Mouse (Mus musculus) cerebellum, postnatal 36 days (tissue): ENCODE results near the gene Cecr2.
A peak's percentile ranks its signal among the peaks of the same experiment; 100 is the strongest.

Experiments
- DNase-seq, 2 experiments: peaks; one replicate each; pipeline ENCODE4 v3.0.0; 2021 to 2022; ENCODE audit warnings: mixed read lengths in 2 of 2

Cecr2 gene

GRCm38 (mm10) chr6:120667911-120668310, 1.7 kb downstream of the Cecr2 start:
- no peak for DNase-seq

DNA sequence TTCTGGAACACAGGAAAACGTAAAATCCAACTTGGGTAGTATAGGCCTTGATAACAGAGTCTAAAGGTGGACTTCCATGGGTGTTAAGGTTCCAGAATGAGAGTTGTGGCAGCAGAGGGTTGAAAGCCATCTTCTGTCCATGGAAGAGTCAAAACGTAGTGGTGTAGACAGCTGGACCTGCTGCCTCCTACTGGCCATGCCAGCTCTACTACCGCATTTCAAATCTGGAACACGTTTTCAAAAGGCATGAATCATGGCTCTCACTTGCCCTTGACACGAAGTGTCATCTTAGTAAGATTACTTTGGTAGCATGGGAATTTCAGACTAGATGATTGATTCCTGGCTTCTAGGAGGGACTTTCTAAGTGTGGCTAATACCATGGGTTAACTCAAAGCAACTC, 8.0 kb downstream of the Cecr2 start:
- no peak for DNase-seq

GRCm38 (mm10) chr6:120674881-120675280, 8.7 kb downstream of the Cecr2 start:
- DNase-seq = no peak

DNA sequence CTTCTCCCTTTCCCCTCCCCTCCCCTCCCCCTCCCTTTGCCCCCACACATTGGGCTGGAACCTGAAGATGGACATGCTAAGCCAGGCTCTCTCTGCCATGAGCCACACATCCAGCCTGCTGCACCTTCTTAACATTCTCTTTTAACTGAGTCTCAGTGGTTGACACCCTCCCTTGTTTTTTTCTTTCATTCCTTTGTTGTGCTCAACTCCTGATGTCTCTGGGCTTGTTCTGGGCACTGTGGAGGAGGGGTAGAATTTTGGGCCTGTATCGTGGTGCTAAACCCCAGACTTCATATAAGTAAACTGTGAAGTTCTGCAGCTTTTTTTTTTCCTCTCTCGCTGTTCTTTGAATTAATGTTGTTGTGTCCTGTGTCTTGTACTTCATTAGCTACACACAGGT, 9.8 kb downstream of the Cecr2 start:
- DNase-seq = no peak

- DNase-seq = no peak
Measured at GRCm38 (mm10) chr6:120683351-120683750, 17.2 kb downstream of the Cecr2 start.

- DNase-seq = no peak
Measured at GRCm38 (mm10) chr6:120684750-120685149, 18.6 kb downstream of the Cecr2 start.

- DNase-seq = peak in 1 of 2 experiments; percentile 10
Measured at GRCm38 (mm10) chr6:120686872-120687650, 20.9 kb downstream of the Cecr2 start.

GRCm38 (mm10) chr6:120700221-120700620, 34.1 kb downstream of the Cecr2 start:
- DNase-seq = no peak

- peak; percentile 9 to 23 for DNase-seq
Measured at GRCm38 (mm10) chr6:120704376-120704775, 38.2 kb downstream of the Cecr2 start.

DNA sequence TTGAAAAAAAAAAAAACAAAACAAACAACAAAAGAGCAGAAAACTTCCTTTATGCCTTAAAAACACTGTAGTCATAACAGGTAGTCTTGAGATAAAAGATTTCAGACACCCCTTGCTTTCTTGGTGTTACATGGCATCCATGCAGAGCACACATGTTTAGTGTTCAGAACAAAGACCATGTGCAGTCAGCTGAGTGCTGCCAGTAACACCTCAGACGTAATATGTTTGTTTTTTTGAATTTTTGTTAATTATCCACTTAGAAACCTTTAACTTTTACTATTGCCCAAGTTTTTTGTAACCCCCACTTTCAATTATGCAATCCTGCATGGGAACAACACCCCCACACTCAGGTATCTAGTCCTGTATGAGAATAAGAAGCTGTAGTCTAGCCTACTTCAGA, 42.6 kb downstream of the Cecr2 start:
- DNase-seq = no peak

- no peak for DNase-seq
Measured at GRCm38 (mm10) chr6:120714806-120715205, 48.6 kb downstream of the Cecr2 start.

DNA sequence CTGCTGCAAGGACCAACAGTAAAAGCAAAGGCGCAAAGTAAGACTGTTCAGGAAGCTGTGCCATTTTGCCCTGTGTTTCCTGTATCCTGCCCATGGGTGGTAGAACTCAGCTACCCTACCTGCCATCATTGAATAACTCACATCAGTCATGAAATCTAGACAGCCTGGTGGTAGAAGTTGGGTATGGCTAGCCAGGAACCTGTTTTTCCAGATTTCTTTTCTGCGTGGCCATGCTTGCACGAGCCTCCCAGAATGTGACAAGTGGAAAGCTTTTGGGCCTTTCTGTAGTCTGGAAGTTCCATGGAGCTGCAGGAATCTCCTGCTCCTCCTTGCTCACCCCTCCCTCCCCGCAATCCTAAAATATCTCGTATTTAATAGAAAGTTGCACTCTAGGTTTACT, 49.1 kb downstream of the Cecr2 start:
- no peak for DNase-seq

DNA sequence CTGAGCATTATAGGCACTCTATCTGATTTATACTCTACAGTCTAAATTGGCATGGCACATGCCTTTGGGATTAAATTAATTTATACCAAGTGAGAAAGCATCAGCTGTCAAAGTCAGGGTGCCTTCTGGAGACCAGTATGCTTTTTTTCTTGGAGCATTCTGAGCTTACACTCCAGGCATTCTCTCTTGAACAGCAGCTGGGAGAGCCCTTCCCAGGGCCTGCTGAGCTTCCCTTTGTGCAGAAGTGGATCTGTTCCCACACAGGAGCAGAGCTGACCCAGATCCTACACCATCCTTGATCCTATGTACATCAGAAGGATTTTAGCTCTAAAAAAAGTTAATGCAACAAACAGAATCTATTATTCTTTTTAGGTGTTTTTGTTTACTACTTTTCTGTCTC, 49.7 kb downstream of the Cecr2 start:
- peak; percentile 12 to 14 for DNase-seq

- no peak for DNase-seq
Measured at GRCm38 (mm10) chr6:120716531-120716984, 50.4 kb downstream of the Cecr2 start.

DNA sequence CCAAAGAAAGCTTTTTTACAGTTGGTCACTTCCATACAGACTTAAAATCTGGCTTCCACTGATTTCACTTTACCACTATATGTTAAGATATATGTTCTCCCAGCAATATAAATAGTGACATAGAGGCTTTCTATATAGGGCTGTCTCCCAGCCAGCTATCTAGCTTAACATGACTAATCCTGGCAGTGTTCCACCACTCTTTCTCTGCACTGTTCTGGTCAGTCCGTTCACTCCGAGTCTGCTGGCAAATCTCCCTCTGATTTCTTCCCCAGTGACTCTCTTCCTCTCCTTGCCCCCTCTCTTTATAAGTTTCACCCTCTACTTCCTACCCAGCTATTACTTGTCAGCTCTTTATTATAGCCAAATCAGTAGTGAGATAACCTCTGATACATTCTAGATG, 59.8 kb downstream of the Cecr2 start:
- no peak for DNase-seq

DNA sequence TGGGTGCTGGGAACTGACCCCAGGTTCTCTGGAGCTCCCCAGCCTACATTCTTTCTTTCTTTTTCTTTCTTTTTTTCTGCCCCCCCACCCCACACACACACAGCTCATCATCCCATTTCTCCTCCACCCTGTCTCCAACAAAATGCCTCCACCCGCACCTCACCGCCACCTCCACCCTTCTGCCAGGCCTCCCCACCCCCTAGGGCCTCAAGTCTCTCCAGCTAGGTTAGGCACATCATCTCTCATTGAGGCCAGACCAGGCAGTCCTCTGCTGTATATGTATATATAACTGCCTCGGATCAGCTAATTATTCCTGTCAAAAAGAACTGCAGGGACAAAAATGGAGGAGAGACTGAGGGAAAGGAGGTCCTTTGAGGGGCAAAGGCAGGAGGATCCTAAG, 69.8 kb downstream of the Cecr2 start:
- peak in 1 of 2 experiments; percentile 3 for DNase-seq

- DNase-seq = peak; percentile 15 to 49
Measured at GRCm38 (mm10) chr6:120736566-120736965, 70.4 kb downstream of the Cecr2 start.

DNA sequence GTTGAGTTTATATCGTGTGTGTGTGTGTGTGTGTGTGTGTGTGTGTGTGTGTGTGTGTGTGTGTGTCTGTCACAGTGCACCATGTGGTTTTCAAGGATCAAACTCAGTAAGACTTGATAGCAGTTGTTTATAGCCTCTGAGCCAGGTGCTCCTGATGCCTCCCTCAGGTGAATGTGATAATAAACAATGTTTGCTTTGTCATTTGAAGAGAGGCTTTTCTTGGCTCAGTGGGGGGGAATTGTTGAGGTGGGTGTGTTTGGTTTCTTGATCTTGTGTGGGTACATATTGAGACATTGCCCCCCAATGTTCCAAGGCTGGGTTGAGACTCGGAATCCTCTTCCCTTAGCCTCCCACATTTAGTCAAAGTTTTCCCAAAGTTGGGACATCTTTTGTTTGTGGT, 77.0 kb downstream of the Cecr2 start:
- DNase-seq = no peak

GRCm38 (mm10) chr6:120744266-120744665, 78.1 kb downstream of the Cecr2 start:
- DNase-seq = no peak

DNA sequence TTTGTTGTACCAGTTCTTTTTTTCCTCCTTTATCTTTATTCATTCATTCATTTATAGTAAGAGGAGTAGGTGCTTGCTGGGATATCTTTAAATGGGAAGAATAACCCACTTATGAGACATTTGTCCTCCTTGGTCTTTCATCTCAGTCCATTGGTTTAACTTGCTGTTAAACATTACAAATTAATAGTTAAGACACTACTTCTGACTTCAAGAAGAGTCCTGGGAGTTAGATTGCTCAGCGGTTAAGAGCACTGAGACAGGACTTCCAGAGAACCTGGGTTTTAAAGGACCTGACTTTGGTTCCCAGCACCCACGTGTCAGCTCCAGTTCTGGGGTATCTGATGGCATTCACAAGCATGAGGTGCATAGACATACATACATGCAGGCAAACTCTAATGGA, 80.2 kb downstream of the Cecr2 start:
- DNase-seq = no peak

- no peak for DNase-seq
Measured at GRCm38 (mm10) chr6:120761151-120761550, 95.0 kb downstream of the Cecr2 start.

- DNase-seq = no peak
Measured at GRCm38 (mm10) chr6:120769972-120770371, 103.8 kb downstream of the Cecr2 start.

DNA sequence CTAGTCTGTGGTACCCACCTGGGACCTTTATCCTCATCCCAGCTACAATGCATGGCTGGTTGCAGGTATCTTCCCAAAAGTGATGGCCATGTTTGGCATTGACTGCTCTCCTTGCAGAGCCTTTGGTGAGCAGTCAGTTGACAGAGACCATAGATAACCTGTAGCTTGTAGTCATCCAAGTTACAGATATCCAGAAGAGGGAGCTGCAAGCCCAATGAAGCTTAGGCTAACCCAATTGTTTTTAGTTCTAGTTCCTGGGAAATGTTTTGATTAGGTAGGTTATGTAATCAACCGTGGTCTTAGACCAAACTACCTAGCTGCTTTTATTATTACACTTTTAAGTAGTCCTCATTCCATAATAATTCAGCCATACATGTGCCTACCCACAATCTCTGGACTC, 105.2 kb downstream of the Cecr2 start:
- no peak for DNase-seq

GRCm38 (mm10) chr6:120772025-120772424, 105.9 kb downstream of the Cecr2 start:
- no peak for DNase-seq

DNA sequence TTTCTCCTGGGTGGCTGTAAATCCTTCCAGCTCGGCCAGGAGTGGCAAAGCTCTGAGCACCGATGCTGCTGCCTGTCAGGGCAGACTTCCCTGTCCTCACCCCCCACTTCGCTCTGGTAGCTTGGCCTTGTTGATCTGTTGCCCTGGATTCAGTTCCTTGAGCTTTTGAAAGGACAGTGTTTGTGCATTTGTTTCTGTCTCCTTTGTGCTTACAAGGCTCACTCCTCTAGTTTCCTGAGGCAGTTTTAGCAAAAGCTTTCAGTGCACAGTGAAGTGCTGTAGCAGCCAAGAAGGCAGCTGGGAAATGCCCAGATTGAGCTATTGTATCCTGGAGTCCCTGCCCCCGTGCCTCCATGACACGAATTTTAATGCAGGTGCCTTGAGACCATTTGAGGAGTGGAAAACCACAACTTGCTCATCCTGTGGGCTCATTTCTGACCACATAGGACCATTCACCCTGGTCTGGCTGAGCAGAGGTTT, 107.0 kb downstream of the Cecr2 start, which contains the start of gene Slc25a18:
Gene Slc25a18 (plus strand): TSS at position 430 of the 480 bp plus-strand sequence.
- DNase-seq = no peak
